Mouse (Mus musculus) liver, embryonic 14.5 days (tissue): ENCODE results near the gene Pgap3.

Experiments
- CTCF ChIP-seq: IDR thresholded peaks from 2 replicates; pipeline ENCODE4 v1.5.1; 2016; ENCODE audit warnings: antibody characterized with exemption, low read depth, control low read depth
- EP300 ChIP-seq: IDR thresholded peaks from 2 replicates; pipeline ENCODE4 v1.6.1; 2016; ENCODE audit warnings: antibody characterized with exemption, low read depth

DNA sequence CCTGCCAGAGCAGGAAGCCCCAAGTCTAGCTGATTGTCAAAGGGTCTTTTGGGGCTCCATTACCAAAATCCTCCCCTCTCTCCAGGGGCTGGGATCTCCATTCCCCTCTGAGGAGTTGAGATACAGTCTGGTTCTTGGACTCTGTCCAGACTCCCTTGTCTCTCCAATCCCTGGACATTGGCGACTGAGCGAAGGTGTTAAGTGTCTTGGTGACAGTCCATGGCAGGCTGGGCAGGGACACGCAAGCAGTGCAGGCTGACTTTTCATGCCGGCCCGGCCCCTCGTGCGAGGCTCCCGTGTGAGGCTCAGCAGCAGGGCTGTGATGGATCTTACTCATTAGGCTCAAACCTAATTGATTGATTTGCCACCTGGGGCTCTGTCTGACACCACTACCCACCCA is 26.0 kb downstream of the Pgap3 start:
- TF ChIP-seq CTCF = no peak
- TF ChIP-seq EP300 = no peak
